Mouse (Mus musculus) left cerebral cortex, adult 11 months (tissue): ENCODE measurements around the gene Cln6.

ENCODE experiments used
- DNase-seq: peaks from one replicate; pipeline ENCODE4 v3.0.0; 2022; ENCODE audit warnings: low spot score

The Cln6 gene

DNA sequence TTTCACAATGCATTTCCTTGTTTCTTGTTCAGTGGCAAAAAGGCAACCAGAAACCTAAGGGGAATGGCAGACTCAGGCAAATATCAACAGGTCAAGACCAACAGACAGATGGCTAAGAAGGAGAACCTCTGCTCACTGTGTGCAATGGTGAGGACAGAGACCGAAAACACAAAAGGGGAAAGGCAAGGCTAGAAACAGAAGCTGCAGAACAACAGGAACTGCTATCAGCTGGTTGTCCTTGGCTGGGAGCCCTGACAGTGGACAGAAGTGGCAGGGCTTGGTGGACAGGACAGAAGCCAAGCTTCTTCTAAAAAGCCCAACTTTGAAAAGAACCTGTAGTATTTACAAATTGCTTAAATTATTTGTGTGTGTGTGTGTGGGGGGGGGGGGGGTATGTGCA is 55.9 kb downstream of the Cln6 start:
- no peak for DNase-seq
